Mouse (Mus musculus): ENCODE results near the gene Cox6b2. TPM values are rescaled to one million over a fixed set of nuclear protein-coding genes. Genes with fewer than 3 reads are reported as not detected.
"Not testable (repeated sequence)": the region's sequence is repeated elsewhere in the genome, so short reads cannot be mapped to it uniquely, and the experiment has no call there.

The Cox6b2 gene
- polyA plus RNA-seq (2015; fragmentation: Nextera tagmentation; extraction: Ambion mirVana): 44.4 and 51.0 TPM in 2 replicates

- WGBS: 4% methylated on average over 24 of the region's 24 CpGs
- H3K9me3 ChIP-seq: no peaks in the 10 kb centered on the region
- peak; percentile 85 for ATAC-seq (ENCODE audit: insufficient number of reproducible peaks, low FRiP score, low TSS enrichment, low read depth)
- peak within 1 kb of the TSS; percentile 75 for H3K27ac ChIP-seq
- H3K4me1 ChIP-seq: peaks cover 19% of the 10 kb centered on the region
- H3K27me3 ChIP-seq: no peaks in the 10 kb centered on the region
- peak within 1 kb of the TSS; percentile 75 for H3K4me2 ChIP-seq
- 0 out of 2 replicates have a peak within 1 kb of the TSS, but pooled peaks have one; percentile 17 for H3K9ac ChIP-seq
- H3K4me3 ChIP-seq: peak within 1 kb of the TSS; percentile 48
- H3K36me3 ChIP-seq: no peaks in the 10 kb centered on the region
Measured at GRCm38 (mm10) chr7:4752821-4753570, at the start of gene Cox6b2. Gene Cox6b2, minus strand, starts transcription at chr7:4753094.

GRCm38 (mm10) chr7:4802247-4802646 is 49.4 kb upstream of the Cox6b2 start:
- no peak for ATAC-seq (ENCODE audit: insufficient number of reproducible peaks, low FRiP score, low TSS enrichment, low read depth)
- no peak overlapping the region for H3K9ac ChIP-seq
- no peak overlapping the region for H3K4me3 ChIP-seq
- H3K27me3 ChIP-seq: no peaks in the 10 kb centered on the region
- peaks cover 33% of the 10 kb centered on the region for H3K36me3 ChIP-seq
- H3K4me2 ChIP-seq: no peak overlapping the region
- no peak overlapping the region for H3K27ac ChIP-seq
- no peaks in the 10 kb centered on the region for H3K4me1 ChIP-seq
- H3K9me3 ChIP-seq: no peaks in the 10 kb centered on the region

DNA sequence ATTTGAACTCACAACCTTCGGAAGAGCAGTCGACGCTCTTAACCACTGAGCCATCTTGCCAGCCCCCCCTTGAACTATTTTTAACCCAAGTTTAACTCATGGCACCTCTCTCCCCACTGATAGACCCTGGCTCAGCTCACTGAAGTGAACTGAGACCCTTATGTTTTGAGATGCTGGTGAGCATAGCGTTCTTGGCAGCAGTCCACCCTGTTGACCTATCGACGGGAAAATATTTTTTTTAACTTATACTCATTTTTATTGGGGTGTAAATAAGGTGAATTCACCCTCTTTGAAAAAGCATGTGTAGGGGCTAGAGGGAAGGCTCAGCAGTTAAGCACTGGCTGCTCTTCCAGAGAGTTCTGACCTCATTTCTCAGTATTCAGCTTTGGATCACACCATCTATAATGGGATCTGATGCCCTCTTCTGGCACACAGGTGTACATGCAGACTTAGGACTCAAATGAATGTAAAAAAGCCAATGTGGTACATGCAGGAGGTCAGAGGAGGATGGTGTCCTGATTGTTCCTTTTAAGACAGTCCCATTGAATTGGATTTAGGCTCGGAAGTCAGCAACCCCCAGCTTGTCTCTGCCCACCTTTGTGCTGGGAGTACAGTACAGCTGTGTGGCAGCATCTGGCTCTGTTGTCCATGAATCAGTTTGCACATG is 43.0 kb upstream of the Cox6b2 start:
- H3K27me3 ChIP-seq: no peaks in the 10 kb centered on the region
- no peak overlapping the region for H3K4me2 ChIP-seq
- no peak overlapping the region for H3K27ac ChIP-seq
- ATAC-seq (ENCODE audit: insufficient number of reproducible peaks, low FRiP score, low TSS enrichment, low read depth): no peak
- no peaks in the 10 kb centered on the region for H3K9me3 ChIP-seq
- H3K36me3 ChIP-seq: peaks cover 37% of the 10 kb centered on the region
- H3K9ac ChIP-seq: no peak overlapping the region
- WGBS: 70% methylated on average over 7 of the region's 7 CpGs
- peaks cover 12% of the 10 kb centered on the region; the same call in 1 of the 2 replicates for H3K4me1 ChIP-seq
- no peak overlapping the region for H3K4me3 ChIP-seq

DNA sequence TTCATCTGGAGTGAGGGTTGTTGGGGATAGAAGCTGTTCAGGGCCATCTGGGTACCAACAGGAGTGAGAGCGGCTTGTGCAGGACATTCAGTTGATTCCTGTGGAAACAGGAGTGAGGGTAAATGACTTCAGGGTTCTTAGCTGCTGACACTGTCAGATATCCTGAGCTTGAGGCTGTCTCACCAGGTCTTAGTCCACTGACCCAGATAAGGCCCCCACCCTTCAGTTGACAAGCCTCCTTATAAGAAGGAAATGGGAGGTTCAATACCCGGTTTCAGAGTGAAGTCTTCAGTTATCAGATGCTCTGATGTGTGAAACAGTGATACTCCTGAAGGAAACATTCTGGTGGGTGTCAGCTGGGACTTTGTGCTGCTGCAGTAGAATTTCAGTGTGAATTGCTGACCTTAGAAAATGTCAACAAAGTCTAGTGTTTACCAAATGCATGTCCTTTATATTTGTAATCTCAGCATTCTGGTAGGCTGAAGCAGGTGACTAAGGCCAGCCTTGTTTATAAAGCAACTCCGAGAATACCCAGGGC is 41.8 kb upstream of the Cox6b2 start:
- Histone ChIP-seq H3K9ac (no peak overlapping the region), H3K27ac (no peak overlapping the region), H3K4me3 (peak overlapping the region; percentile 76; the same call in 1 of the 2 replicates), H3K9me3 (no peaks in the 10 kb centered on the region), H3K4me1 (peaks cover 14% of the 10 kb centered on the region), H3K27me3 (no peaks in the 10 kb centered on the region), H3K36me3 (peaks cover 37% of the 10 kb centered on the region), H3K4me2 (peak overlapping the region; percentile 60)
- no peak for ATAC-seq (ENCODE audit: insufficient number of reproducible peaks, low FRiP score, low TSS enrichment, low read depth)
- WGBS: 92% methylated on average over 3 of the region's 3 CpGs

DNA sequence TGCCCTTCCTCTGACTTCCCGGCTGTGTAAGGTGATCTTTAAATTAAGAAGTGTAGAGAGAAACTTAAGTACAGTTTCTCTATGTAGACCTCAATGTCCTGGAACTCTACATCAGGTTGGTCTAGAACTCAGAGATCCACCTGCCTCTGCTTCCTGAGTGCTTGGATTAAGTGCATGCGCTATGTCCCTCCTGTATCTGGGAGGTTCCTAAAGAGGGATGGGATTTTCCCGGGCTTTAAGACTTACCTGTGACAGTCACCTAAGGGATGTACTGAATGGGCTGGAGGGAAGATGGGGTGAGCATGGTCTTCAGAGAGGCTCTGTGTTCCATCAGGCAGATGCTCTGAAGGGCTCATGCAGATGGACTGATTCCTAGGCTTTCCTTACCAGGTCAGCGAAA is 40.8 kb upstream of the Cox6b2 start:
- peak overlapping the region; percentile 98; the same call in 1 of the 2 replicates for H3K27ac ChIP-seq
- H3K9me3 ChIP-seq: no peaks in the 10 kb centered on the region
- H3K4me1 ChIP-seq: peaks cover 23% of the 10 kb centered on the region
- no peak for ATAC-seq (ENCODE audit: insufficient number of reproducible peaks, low FRiP score, low TSS enrichment, low read depth)
- H3K9ac ChIP-seq: peak overlapping the region; percentile 81
- H3K4me2 ChIP-seq: peak overlapping the region; percentile 60
- peaks cover 37% of the 10 kb centered on the region for H3K36me3 ChIP-seq
- H3K4me3 ChIP-seq: peak overlapping the region; percentile 76
- H3K27me3 ChIP-seq: no peaks in the 10 kb centered on the region
- 37% methylated on average over 4 of the region's 4 CpGs for WGBS

DNA sequence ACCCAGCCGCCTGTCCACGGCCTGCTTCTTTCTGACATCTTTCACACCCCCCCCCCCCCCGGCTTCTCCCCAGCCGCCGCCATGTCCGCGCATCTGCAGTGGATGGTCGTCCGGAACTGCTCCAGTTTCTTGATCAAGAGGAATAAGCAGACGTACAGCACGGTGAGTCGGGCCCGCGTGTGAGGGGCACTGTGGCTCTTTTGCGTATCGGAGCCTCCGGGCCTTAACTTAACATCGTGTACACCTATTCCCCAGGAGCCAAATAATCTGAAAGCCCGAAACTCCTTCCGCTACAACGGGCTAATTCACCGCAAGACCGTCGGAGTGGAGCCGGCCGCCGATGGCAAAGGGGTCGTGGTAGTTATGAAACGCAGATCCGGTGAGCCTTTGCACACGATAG is 40.4 kb upstream of the Cox6b2 start:
- peaks cover 27% of the 10 kb centered on the region for H3K4me1 ChIP-seq
- under 1% methylated on average over 31 of the region's 31 CpGs for WGBS
- peak overlapping the region; percentile 81 for H3K9ac ChIP-seq
- not testable (repeated sequence) for ATAC-seq (ENCODE audit: insufficient number of reproducible peaks, low FRiP score, low TSS enrichment, low read depth); H3K9me3 ChIP-seq; H3K27me3 ChIP-seq
- H3K36me3 ChIP-seq: peaks cover 37% of the 10 kb centered on the region
- H3K4me3 ChIP-seq: peak overlapping the region; percentile 76
- peak overlapping the region; percentile 98 for H3K27ac ChIP-seq
- H3K4me2 ChIP-seq: peak overlapping the region; percentile 60

- H3K4me1 ChIP-seq: peaks cover 28% of the 10 kb centered on the region
- H3K27me3 ChIP-seq: no peaks in the 10 kb centered on the region
- H3K27ac ChIP-seq: peak within 1 kb of the TSS; percentile 98
- ATAC-seq (ENCODE audit: insufficient number of reproducible peaks, low FRiP score, low TSS enrichment, low read depth): peak; percentile 88
- WGBS: 2% methylated on average over 54 of the region's 54 CpGs
- peaks cover 35% of the 10 kb centered on the region for H3K36me3 ChIP-seq
- peak within 1 kb of the TSS; percentile 60 for H3K4me2 ChIP-seq
- H3K9me3 ChIP-seq: no peaks in the 10 kb centered on the region
- peak within 1 kb of the TSS; percentile 76 for H3K4me3 ChIP-seq
- H3K9ac ChIP-seq: peak within 1 kb of the TSS; percentile 81
Measured at GRCm38 (mm10) chr7:4792278-4793212, 39.7 kb upstream of the Cox6b2 start, which contains the start of gene Rpl28. Gene Rpl28, plus strand, starts transcription at chr7:4792874.

DNA sequence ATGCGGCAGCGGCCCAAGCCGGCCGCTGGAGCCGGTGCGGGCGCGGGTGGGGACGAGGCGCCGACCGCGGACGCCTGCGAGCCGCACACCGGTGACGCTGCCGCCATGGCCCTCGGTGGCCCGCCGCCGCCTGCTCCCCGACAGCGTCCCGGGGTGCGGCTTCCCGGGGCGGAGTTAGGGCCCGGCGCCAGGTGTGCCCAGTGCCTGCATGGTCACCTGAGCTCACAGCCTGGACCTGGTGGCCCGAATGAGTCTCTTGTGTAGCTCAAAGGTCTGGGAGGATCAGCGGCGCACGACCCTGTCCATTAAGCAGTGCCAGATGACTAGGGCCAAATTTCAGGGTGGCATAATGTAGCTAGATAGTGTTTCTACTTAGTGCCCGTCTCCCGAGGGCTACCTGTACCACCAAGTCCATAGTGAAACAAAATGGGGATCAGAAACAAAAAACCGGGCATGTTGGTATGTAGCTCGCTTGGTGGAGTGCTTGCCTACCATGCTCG is 36.6 kb upstream of the Cox6b2 start, which contains the start of gene Tmem238:
TSS of gene Tmem238 (minus strand) at position 221 of the 500 bp plus-strand sequence.
- Histone ChIP-seq H3K27me3 (no peaks in the 10 kb centered on the region), H3K4me3 (peak within 1 kb of the TSS; percentile 63), H3K4me2 (peak within 1 kb of the TSS; percentile 89), H3K36me3 (peaks cover 10% of the 10 kb centered on the region), H3K9me3 (no peaks in the 10 kb centered on the region), H3K4me1 (peaks cover 24% of the 10 kb centered on the region), H3K27ac (peak within 1 kb of the TSS; percentile 82), H3K9ac (peak within 1 kb of the TSS; percentile 76)
- 7% methylated on average over 39 of the region's 40 CpGs for WGBS
- ATAC-seq (ENCODE audit: insufficient number of reproducible peaks, low FRiP score, low TSS enrichment, low read depth): no peak

DNA sequence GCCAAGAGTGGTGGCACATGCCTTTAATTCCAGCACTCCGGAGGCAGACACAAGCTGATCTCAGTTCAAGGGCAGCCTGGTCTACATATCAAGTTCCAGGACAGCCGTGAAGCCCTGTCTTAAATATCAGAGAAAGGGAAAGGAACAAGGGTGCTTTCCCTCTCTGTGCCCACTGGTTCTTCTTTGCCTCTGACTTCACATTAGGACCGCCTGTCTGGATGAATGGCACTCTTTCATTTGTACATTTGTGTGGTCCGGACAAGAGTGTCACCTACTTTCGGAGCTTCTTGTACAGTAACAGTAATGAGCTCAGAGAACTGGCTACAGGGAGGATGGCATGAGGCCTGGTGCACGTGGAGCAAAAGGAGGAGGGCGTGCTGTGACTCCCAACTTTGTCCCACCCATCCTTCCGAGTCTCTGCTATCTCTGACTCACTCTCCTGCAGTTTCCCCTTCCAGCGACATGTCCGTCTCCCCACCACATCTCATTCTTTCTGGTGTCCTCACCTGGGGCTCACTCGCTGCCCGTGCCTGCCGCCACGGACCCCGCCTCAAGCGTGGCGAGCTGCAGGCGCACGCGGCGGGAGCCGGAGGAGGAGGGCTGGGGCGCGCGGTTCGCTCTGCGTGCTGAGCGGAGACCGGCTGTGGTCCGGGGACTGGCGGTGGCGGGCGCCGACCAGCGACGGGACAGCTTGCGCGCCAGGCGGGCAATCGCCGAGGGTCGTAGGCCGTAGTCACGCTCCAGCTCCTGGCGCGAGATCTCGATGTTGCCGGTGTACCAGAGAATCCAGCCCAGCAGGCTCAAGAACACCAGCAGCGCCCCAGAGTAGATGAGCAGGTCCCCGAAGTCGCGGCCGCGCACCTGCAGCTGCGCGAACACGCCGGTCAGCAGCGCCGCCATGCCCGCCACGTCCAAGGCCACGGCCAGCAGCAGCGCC is 35.9 kb upstream of the Cox6b2 start:
- Histone ChIP-seq H3K4me1 (peaks cover 18% of the 10 kb centered on the region), H3K36me3 (peaks cover 7% of the 10 kb centered on the region; the same call in 1 of the 2 replicates), H3K9me3 (no peaks in the 10 kb centered on the region), H3K4me3 (peak overlapping the region; percentile 63), H3K27me3 (no peaks in the 10 kb centered on the region), H3K27ac (peak overlapping the region; percentile 82), H3K9ac (peak overlapping the region; percentile 76), H3K4me2 (peak overlapping the region; percentile 89)
- ATAC-seq (ENCODE audit: insufficient number of reproducible peaks, low FRiP score, low TSS enrichment, low read depth): no peak
- WGBS: 2% methylated on average over 64 of the region's 64 CpGs

DNA sequence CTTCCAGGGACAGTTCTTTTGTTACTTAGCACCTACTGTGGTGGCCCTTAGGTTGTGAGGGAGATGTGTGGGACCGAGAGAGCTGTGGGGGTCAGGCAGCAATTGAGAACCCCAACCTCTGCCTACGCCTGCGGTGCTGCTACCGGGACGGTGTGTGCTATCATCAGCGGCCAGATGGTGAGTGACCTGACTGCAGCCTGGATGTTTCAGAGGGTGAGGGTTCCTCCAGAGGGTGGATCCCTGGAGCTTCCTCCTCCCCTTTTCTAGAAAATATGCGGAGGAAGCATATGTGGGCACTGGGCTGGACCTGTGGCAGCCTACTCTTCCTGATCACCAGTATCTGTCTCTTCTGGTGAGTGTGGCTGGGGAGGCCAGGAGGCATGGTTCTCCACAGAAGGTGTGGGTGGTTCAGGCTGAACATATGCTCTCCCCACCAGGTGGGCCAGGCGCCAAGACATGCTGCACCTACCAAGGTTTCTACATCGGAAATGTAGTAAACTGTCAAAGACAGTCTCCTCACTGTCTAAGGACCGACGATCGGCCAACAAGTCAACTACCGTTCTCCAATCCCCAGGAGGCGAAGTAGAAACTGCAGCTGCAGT is 30.9 kb upstream of the Cox6b2 start:
- no peaks in the 10 kb centered on the region for H3K9me3 ChIP-seq
- H3K4me1 ChIP-seq: peaks cover 12% of the 10 kb centered on the region
- H3K36me3 ChIP-seq: peaks cover 6% of the 10 kb centered on the region; the same call in 1 of the 2 replicates
- no peak overlapping the region for H3K9ac ChIP-seq
- H3K4me2 ChIP-seq: no peak overlapping the region
- H3K27ac ChIP-seq: no peak overlapping the region
- no peak overlapping the region for H3K4me3 ChIP-seq
- H3K27me3 ChIP-seq: peaks cover 22% of the 10 kb centered on the region
- ATAC-seq (ENCODE audit: insufficient number of reproducible peaks, low FRiP score, low TSS enrichment, low read depth): no peak
- WGBS: 76% methylated on average over 14 of the region's 14 CpGs

Data from limb, embryonic 15.5 days (tissue).